Mouse (Mus musculus) hindbrain, embryonic 14.5 days (tissue): ENCODE measurements around the gene Psma3. TPM values are rescaled to one million over a fixed set of nuclear protein-coding genes. Genes with fewer than 3 reads are reported as not detected.
A peak's percentile ranks its signal among the peaks of the same experiment; 100 is the strongest.

ENCODE experiments used
- ATAC-seq: fragments of 200-750 bp; cut with Nextera tagmentation; 2 replicates; pipeline ENCODE4 v1.8.0; 2017; ENCODE audit warnings: moderate number of reproducible peaks, mild to moderate bottlenecking, moderate TSS enrichment, moderate library complexity; ENCODE audit not compliant: low FRiP score
- DNase-seq: peaks from one replicate; pipeline ENCODE4 v3.0.0-alpha.2; 2015; ENCODE audit warnings: low spot score
- H3K27ac ChIP-seq: fragments of 300-500 bp; sonication (generic); 2 replicates; pipeline ENCODE4 v1.5.1; 2014; ENCODE audit warnings: mild to moderate bottlenecking, moderate library complexity
- H3K27me3 ChIP-seq: fragments of 300-500 bp; sonication (generic); 2 replicates; pipeline ENCODE4 v1.6.1; 2014; ENCODE audit warnings: mild to moderate bottlenecking, low read length, mixed read lengths; ENCODE audit not compliant: control insufficient read depth, insufficient read depth
- H3K36me3 ChIP-seq: fragments of 300-500 bp; sonication (generic); replicated peaks from 2 replicates; pipeline ENCODE4 v1.6.1; 2014; ENCODE audit not compliant: control insufficient read depth, insufficient read depth
- H3K4me1 ChIP-seq: fragments of 300-500 bp; sonication (generic); replicated peaks from 2 replicates; pipeline ENCODE4 v1.6.1; 2014; ENCODE audit warnings: antibody characterized with exemption, low read length, mixed read lengths; ENCODE audit not compliant: control insufficient read depth, insufficient read depth
- H3K4me2 ChIP-seq: fragments of 300-500 bp; sonication (generic); replicated peaks from 2 replicates; pipeline ENCODE4 v1.6.1; 2014; ENCODE audit warnings: mild to moderate bottlenecking, moderate library complexity
- H3K4me3 ChIP-seq: fragments of 300-500 bp; sonication (generic); replicated peaks from 2 replicates; pipeline ENCODE4 v1.5.1; 2014; ENCODE audit warnings: mild to moderate bottlenecking, low read length
- H3K9ac ChIP-seq: fragments of 300-500 bp; sonication (generic); 2 replicates; pipeline ENCODE4 v1.6.1; 2014
- H3K9me3 ChIP-seq: fragments of 300-500 bp; sonication (generic); 2 replicates; pipeline ENCODE4 v1.6.1; 2016; ENCODE audit warnings: low read length; ENCODE audit not compliant: control insufficient read depth
- WGBS: fragments of 180-500 bp; shearing (Covaris S2); extraction: QIAGEN DNeasy Blood & Tissue Kit; methylation state at CpG from one replicate; pipeline ENCODE4 v1.1.7; 2014; 5-methylcytosine and 5-hydroxymethylcytosine counted together
- polyA plus RNA-seq: library from polyadenylated mRNA; unstranded; fragments of >200 nt; fragmentation: Nextera tagmentation; extraction: Ambion mirVana; gene quantifications from 2 replicates; pipeline ENCODE4 v1.2.1, GENCODE M21; 2014

The Psma3 gene
- polyA plus RNA-seq, 1 experiment from 2014 or later = 564 TPM

DNA sequence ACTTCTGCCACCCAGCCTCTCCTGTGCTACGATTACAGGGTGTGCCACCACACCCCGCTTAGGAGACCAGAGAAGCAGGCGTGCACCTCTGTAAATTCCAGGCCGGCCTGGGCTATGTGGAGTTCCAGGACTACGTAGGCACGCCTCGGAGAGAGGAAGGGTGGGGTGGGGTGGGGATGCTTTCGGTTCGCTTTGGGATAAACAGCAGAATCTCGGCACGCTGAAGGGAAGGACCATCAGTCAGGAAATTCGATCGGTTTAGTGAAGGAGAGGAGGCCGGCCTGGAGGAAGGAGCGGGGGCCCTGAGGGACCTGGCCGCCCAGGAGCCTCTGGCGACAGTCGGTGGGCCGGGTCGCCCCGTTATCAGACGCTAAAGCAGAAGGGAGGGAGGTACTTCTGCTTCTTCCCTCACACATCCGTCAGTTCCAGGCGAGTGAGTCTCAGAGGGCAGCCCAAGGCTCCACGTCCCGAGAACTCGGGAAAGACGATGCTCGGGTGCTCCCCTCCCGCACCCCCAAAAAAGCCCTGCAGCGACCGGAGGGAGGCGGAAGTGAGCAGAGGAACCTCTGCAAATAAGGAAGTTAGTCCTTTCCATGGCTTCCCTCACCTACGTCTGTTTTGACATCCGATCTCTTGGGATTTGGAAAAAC, 6.2 kb upstream of the Psma3 start:
- under 1% methylated on average over 35 of the region's 35 CpGs for WGBS
- Histone ChIP-seq H3K4me2 (peak overlapping the region; percentile 60), H3K9me3 (no peaks in the 10 kb centered on the region), H3K27me3 (no peaks in the 10 kb centered on the region), H3K36me3 (peaks cover 16% of the 10 kb centered on the region), H3K4me1 (0 out of 2 replicates have a peak, but pooled peaks cover 7% of the 10 kb centered on the region), H3K4me3 (peak overlapping the region; percentile 65), H3K9ac (peak overlapping the region; percentile 77), H3K27ac (peak overlapping the region; percentile 91)
- ATAC-seq (peak; percentile 84), DNase-seq (peak; percentile 88)

DNA sequence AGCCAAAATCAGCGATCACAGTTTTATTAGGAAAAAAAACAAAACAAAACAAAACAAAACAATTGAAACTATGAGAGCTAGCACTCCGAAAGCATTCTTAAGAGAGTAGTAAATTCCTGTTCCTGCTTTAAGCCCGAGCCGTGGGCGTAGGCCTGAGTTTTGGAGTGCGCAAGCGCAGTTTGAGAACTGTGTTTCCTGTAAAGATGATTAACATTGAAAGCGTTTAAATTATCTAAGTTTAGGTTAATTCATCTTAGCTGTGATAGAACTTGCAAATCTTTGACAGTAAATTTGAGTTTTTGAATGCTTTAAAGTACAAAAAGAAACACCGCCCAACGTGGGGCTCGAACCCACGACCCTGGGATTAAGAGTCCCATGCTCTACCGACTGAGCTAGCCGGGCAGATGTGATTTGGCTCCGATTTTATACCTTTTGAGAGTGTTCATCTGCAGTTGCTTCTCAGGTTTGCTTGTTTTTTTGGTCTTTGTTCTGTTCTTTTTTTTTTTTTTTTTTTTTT, 5.6 kb upstream of the Psma3 start:
- under 1% methylated on average over 15 of the region's 15 CpGs for WGBS
- Histone ChIP-seq H3K36me3 (peaks cover 10% of the 10 kb centered on the region), H3K27me3 (no peaks in the 10 kb centered on the region), H3K4me3 (peak overlapping the region; percentile 65), H3K4me2 (peak overlapping the region; percentile 60), H3K9ac (peak overlapping the region; percentile 77), H3K9me3 (no peaks in the 10 kb centered on the region), H3K27ac (peak overlapping the region; percentile 91), H3K4me1 (peaks cover 10% of the 10 kb centered on the region; the same call in 1 of the 2 replicates)
- ATAC-seq (peak; percentile 74), DNase-seq (peak; percentile 100)

DNA sequence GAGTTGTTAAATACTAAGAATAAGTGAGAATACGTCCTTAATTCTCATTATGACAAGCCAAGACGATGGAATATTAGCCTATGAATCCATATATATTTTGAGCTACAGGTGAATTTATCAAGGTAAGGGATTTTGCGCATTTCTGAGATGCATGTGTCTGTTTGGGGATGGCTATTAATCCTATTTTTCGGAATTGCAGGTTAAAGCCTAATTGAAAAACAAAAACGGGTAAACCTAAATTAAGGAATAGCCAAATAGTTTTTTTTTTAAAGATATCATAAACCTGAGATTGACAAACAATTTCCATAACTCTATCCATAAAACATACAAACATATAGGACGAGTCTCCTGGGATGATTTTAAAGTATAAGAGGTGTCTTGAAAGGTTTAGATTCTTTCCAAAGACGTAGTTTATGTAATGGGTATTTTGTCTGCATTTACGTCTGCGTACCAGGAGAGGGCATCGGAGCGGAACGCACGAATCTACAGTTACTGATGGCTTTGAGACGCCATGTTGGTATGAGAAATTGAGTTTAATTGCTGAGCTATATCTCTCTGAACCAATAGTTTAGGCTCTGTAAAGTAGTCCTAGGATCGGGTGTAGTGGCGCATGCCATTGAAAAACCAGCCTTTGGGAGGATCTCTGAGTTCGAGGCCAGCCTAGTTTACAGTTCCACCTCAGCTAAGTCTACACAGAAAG, 4.8 kb upstream of the Psma3 start:
- H3K27ac ChIP-seq = peak overlapping the region; percentile 69
- H3K9me3 ChIP-seq = no peaks in the 10 kb centered on the region
- H3K36me3 ChIP-seq = 0 out of 2 replicates have a peak, but pooled peaks cover 2% of the 10 kb centered on the region
- DNase-seq = peak; percentile 86
- H3K4me3 ChIP-seq = peak overlapping the region; percentile 39
- H3K9ac ChIP-seq = peak overlapping the region; percentile 53; the same call in 1 of the 2 replicates
- 4% methylated on average over 17 of the region's 17 CpGs for WGBS
- no peak for ATAC-seq
- peaks cover 11% of the 10 kb centered on the region; the same call in 1 of the 2 replicates for H3K4me1 ChIP-seq
- H3K27me3 ChIP-seq = no peaks in the 10 kb centered on the region
- peak overlapping the region; percentile 64 for H3K4me2 ChIP-seq

DNA sequence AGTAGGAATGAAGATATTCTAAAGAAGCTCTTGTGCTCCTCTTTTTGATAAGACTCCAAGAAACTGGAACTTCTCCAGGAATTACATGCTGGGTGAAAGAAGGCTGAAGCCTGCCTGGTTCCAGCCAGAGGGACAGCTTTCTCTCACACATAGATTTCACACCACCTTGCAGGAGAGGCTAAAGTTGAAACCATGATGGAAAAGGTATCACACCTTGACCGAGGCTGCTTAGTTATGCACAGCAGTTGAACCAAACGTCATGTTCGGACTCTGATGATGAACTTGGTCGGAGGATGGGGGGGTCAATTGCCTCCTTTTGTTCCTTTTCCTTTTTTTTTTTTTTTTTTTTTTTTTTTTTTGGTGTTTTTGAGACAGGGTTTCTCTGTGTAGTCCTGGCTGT, 590 bp upstream of the Psma3 start:
- 83% methylated on average over 4 of the region's 4 CpGs for WGBS
- peak overlapping the region; percentile 48 for H3K4me2 ChIP-seq
- peak overlapping the region; percentile 80; the same call in 1 of the 2 replicates for H3K27ac ChIP-seq
- no peaks in the 10 kb centered on the region for H3K9me3 ChIP-seq
- H3K36me3 ChIP-seq = peaks cover 7% of the 10 kb centered on the region
- peak overlapping the region; percentile 100 for H3K4me3 ChIP-seq
- DNase-seq (no peak), ATAC-seq (no peak)
- no peak overlapping the region for H3K9ac ChIP-seq
- H3K27me3 ChIP-seq = no peaks in the 10 kb centered on the region
- H3K4me1 ChIP-seq = peaks cover 18% of the 10 kb centered on the region

DNA sequence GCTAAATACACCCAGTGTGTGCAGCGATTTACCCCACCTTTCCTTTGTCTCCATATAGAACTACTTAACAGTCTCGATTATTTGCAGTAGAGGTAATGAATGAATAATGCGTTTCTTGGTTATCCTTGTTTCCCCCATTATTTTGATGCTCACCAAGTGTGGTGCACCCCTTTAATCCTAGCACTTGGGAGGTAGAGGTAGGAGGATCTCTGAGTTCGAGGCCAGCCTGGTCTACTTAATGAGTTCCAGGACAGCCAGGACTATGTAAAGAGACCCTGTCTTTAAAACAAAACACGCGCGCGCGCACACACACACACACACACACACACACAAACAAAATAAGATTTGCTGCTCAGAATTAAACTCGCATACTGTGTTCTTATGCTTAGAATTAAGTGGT, 985 bp downstream of the Psma3 start:
- DNase-seq (no peak), ATAC-seq (no peak)
- H3K36me3 ChIP-seq = peaks cover 23% of the 10 kb centered on the region
- peak overlapping the region; percentile 85 for H3K4me2 ChIP-seq
- peaks cover 18% of the 10 kb centered on the region for H3K4me1 ChIP-seq
- no peaks in the 10 kb centered on the region for H3K27me3 ChIP-seq
- H3K9ac ChIP-seq = peak overlapping the region; percentile 99
- no peaks in the 10 kb centered on the region for H3K9me3 ChIP-seq
- H3K27ac ChIP-seq = peak overlapping the region; percentile 97
- 27% methylated on average over 10 of the region's 10 CpGs for WGBS
- peak overlapping the region; percentile 100 for H3K4me3 ChIP-seq

DNA sequence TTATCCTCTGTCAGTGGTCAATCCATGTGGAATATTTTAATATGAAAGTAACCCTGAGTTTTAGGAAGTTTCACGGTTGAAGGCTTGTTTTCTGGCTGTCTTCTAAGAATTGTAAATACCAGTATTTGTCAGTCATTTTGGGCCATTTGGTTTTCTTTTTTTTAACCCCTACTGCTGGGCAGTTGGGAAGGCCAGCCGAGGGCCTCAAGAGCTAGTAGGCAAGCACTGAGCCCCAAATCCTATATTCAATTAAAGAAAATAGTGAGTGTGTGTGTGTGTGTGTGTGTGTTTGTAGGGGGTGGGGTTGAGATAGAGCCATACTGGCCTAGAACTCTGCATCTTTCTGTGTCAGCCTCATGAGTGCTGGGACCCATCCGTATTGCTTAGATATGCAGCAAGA, 1.5 kb downstream of the Psma3 start:
- H3K4me2 ChIP-seq = peak overlapping the region; percentile 85
- DNase-seq (no peak), ATAC-seq (no peak)
- no peak overlapping the region for H3K27ac ChIP-seq
- peaks cover 18% of the 10 kb centered on the region for H3K4me1 ChIP-seq
- 70% methylated on average over 3 of the region's 3 CpGs for WGBS
- H3K4me3 ChIP-seq = peak overlapping the region; percentile 100
- H3K9me3 ChIP-seq = no peaks in the 10 kb centered on the region
- no peaks in the 10 kb centered on the region for H3K27me3 ChIP-seq
- peaks cover 27% of the 10 kb centered on the region for H3K36me3 ChIP-seq
- peak overlapping the region; percentile 99 for H3K9ac ChIP-seq

DNA sequence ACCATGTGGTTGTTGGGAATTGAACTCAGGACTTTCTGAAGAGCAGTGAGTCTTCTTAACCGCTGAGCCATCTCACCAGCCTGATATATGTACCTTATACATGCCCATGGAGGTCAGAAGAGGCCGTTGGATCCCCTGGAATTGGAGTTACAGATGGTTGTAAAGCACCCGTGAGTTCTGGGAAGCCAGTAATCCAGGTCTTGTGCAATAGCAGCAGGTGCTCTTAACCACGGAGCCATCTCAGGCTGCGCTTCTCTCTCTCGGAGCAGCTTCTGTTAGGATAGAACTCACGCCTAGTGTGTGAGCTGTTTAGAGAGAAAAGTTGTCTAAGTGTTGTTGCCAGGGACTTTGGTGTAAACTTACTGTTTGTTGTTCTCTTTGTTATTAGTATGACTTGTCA, 3.9 kb downstream of the Psma3 start:
- Histone ChIP-seq H3K27me3 (no peaks in the 10 kb centered on the region), H3K36me3 (peaks cover 45% of the 10 kb centered on the region), H3K4me2 (no peak overlapping the region), H3K4me1 (peaks cover 18% of the 10 kb centered on the region), H3K27ac (no peak overlapping the region), H3K9ac (no peak overlapping the region), H3K4me3 (no peak overlapping the region), H3K9me3 (no peaks in the 10 kb centered on the region)
- ATAC-seq (no peak), DNase-seq (no peak)
- 87% methylated on average over 7 of the region's 7 CpGs for WGBS

DNA sequence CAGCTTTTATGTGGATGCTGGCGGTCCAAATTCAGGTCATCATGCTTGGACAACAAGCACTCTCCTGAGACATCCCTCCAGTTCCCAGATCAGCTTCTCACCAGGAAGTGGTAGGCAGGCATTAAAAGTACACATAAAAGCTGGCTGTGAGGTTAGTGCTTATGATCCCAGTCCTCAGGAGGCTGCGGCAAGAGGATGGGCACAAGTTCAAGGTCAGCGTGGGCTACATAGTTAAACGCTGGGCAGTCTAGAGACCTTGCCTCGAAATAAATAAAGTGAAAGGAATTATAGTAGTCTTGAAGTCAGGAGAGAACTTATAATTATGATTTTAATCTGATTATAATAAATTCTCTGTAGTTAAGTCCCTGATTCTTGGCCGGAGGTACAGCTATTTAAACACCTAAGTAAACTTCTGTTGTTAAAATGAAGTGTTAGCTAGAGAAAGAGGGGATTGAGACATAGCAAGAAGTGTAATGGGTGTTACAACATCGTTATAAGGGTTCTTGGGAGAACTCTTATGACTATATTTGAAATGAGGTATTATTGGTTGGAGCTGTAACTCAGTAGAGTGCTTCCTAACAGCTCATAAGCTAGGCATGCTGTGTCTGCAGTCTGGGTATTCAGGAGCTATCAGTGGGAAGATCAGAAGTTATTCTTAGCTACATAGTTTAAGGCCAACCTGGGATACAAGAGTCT, 10.6 kb downstream of the Psma3 start:
- 95% methylated on average over 7 of the region's 7 CpGs for WGBS
- H3K27ac ChIP-seq = no peak overlapping the region
- DNase-seq (no peak), ATAC-seq (no peak)
- H3K27me3 ChIP-seq = no peaks in the 10 kb centered on the region
- no peak overlapping the region for H3K9ac ChIP-seq
- H3K9me3 ChIP-seq = no peaks in the 10 kb centered on the region
- no peak overlapping the region for H3K4me2 ChIP-seq
- no peaks in the 10 kb centered on the region for H3K4me1 ChIP-seq
- H3K36me3 ChIP-seq = peaks cover 93% of the 10 kb centered on the region
- H3K4me3 ChIP-seq = no peak overlapping the region

DNA sequence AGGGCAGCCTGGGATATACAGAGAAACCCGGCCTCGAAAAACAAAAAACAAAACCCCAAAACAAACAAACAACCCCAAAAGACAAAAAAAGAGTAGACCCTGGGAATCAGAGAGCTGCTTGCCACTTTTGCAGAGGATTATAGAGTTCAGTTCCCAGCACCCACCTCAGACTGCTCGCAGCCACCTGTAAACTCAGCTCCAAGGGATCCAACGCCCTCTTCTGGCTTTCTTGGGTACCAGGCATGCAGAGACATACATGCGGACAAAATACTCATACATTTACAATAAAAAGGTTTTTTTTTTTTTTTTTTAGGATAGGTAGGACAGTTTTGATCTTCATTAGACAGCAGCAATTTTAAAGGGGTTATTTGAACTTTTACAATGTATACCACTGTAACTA, 22.8 kb downstream of the Psma3 start:
- no peak overlapping the region for H3K4me2 ChIP-seq
- H3K36me3 ChIP-seq = peaks cover 67% of the 10 kb centered on the region
- DNase-seq (no peak), ATAC-seq (no peak)
- no peak overlapping the region for H3K4me3 ChIP-seq
- no peak overlapping the region for H3K27ac ChIP-seq
- H3K4me1 ChIP-seq = no peaks in the 10 kb centered on the region
- H3K27me3 ChIP-seq = no peaks in the 10 kb centered on the region
- H3K9me3 ChIP-seq = no peaks in the 10 kb centered on the region
- H3K9ac ChIP-seq = no peak overlapping the region
- 91% methylated on average over 5 of the region's 5 CpGs for WGBS
